Mouse (Mus musculus) erythroblast, embryonic 14.5 days (primary cell): ENCODE measurements around the gene Macrod2.

ENCODE experiments used
- GATA1 ChIP-seq: IDR thresholded peaks from 2 replicates; pipeline ENCODE4 v1.6.1; 2012; ENCODE audit warnings: low read length, inconsistent platforms, mixed read lengths
- TAL1 ChIP-seq: IDR thresholded peaks from 3 replicates; pipeline ENCODE4 v1.6.1; 2012; ENCODE audit warnings: low read length, inconsistent platforms, mixed read lengths

DNA sequence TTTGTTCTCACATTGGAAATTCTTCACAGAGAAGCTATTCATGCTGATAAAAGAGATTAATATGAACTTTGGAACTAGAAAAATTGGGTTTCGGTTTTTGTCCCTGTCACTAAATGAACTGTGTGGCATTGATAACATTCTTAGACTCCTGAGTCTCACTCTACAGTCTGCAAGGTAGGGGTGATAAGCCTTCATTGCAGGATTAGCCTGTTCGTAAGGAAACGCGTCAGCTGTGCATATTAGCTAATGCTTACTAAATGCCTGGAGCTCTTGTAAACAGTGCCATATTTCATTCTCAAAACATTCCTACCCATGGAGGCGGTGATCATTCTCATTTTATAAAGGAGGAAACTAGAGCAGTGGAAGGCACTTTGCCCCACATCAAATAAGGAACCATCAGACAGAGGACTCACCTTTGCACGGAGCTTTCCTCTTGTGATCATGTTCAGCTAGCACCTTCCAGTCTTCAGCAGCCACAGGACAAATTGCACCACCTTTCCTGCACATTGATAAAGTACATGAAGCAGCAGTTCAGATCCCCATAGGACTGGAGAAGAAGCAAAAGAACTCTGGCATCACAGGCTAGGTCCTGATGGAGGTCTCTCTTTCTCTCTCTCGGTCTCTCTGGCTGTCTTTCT lies 891.1 kb downstream of the Macrod2 start:
- TF ChIP-seq GATA1 (no peak), TAL1 (no peak)
